Mouse (Mus musculus) liver, embryonic 14.5 days (tissue): ENCODE data around the gene Ctsd. TPM values are rescaled to one million over a fixed set of nuclear protein-coding genes. Genes with fewer than 3 reads are reported as not detected.
A peak's percentile ranks its signal among the peaks of the same experiment; 100 is the strongest.

ENCODE experiments used
- ATAC-seq: fragments of 200-750 bp; cut with Nextera tagmentation; 2 replicates; pipeline ENCODE4 v1.8.0; 2017; ENCODE audit warnings: moderate number of reproducible peaks, mild to moderate bottlenecking, moderate library complexity; ENCODE audit not compliant: insufficient read depth
- DNase-seq, 3 experiments: peaks; one replicate each; pipeline ENCODE4 v3.0.0-alpha.2; 2012 to 2013; ENCODE audit warnings: low read depth in 3 of 3, low spot score in 3 of 3
- H3K27ac ChIP-seq: fragments of 300-500 bp; sonication (generic); 2 replicates; pipeline ENCODE4 v1.5.1; 2014; ENCODE audit warnings: moderate library complexity, mild to moderate bottlenecking, control low read depth, inconsistent platforms
- H3K27me3 ChIP-seq: fragments of 300-500 bp; sonication (generic); 2 replicates; pipeline ENCODE4 v1.6.1; 2014; ENCODE audit warnings: mild to moderate bottlenecking, low read length, moderate library complexity; ENCODE audit not compliant: control insufficient read depth, insufficient read depth
- H3K36me3 ChIP-seq: fragments of 300-500 bp; sonication (generic); replicated peaks from 2 replicates; pipeline ENCODE4 v1.6.1; 2014; ENCODE audit warnings: low read depth; ENCODE audit not compliant: control insufficient read depth, insufficient read depth
- H3K4me1 ChIP-seq, 2 experiments: fragments of 200-500 bp in 1 of 2; fragments of 300-500 bp in 1 of 2; sonication (generic) in 1 of 2; replicated peaks; 2 replicates each; pipeline ENCODE4 v1.6.1; 2012 to 2014; ENCODE audit warnings: antibody characterized with exemption in 1 of 2, inconsistent platforms in 1 of 2, low read length in 1 of 2; ENCODE audit not compliant: control insufficient read depth in 2 of 2, insufficient read depth in 2 of 2
- H3K4me2 ChIP-seq: fragments of 300-500 bp; sonication (generic); 2 replicates; pipeline ENCODE4 v1.6.1; 2014; ENCODE audit warnings: low read depth, mild to moderate bottlenecking, control low read depth, moderate library complexity
- H3K4me3 ChIP-seq, 2 experiments: fragments of 200-500 bp in 1 of 2; fragments of 300-500 bp in 1 of 2; sonication (generic) in 1 of 2; 2 replicates each; pipeline ENCODE4 v1.5.1; 2012 to 2014; ENCODE audit warnings: low read depth in 2 of 2, low read length in 2 of 2, mild to moderate bottlenecking in 2 of 2, control low read depth in 1 of 2, inconsistent platforms in 1 of 2, moderate library complexity in 1 of 2; ENCODE audit not compliant: insufficient read depth in 1 of 2
- H3K9ac ChIP-seq: fragments of 300-500 bp; sonication (generic); replicated peaks from 2 replicates; pipeline ENCODE4 v1.6.1; 2014; ENCODE audit warnings: mild to moderate bottlenecking, control low read depth, moderate library complexity
- H3K9me3 ChIP-seq: fragments of 300-500 bp; sonication (generic); 2 replicates; pipeline ENCODE4 v1.6.1; 2016; ENCODE audit warnings: low read length, mixed read lengths; ENCODE audit not compliant: control insufficient read depth
- CTCF ChIP-seq: IDR thresholded peaks from 2 replicates; pipeline ENCODE4 v1.5.1; 2016; ENCODE audit warnings: antibody characterized with exemption, low read depth, control low read depth
- EP300 ChIP-seq: IDR thresholded peaks from 2 replicates; pipeline ENCODE4 v1.6.1; 2016; ENCODE audit warnings: antibody characterized with exemption, low read depth
- WGBS: fragments of 180-500 bp; shearing (Covaris S2); extraction: QIAGEN DNeasy Blood & Tissue Kit; methylation state at CpG from one replicate; pipeline ENCODE4 v1.1.7; 2014; ENCODE audit not compliant: insufficient replicate concordance; 5-methylcytosine and 5-hydroxymethylcytosine counted together
- polyA plus RNA-seq, 2 experiments: library from polyadenylated mRNA; depleted of rRNA in 1 of 2; stranded (reverse) in 1 of 2; unstranded in 1 of 2; fragments of >200 nt; fragmentation: Nextera tagmentation in 1 of 2; extraction: Ambion mirVana in 1 of 2; gene quantifications; 2 replicates each; pipeline versions ENCODE4 v1.2.1 to v1.2.3; 2012 to 2014

The Ctsd gene
- polyA plus RNA-seq (2012; rRNA removed) (180 and 209 TPM in 2 replicates), polyA plus RNA-seq (2014; fragmentation: Nextera tagmentation; extraction: Ambion mirVana) (324 and 349 TPM in 2 replicates)

DNA sequence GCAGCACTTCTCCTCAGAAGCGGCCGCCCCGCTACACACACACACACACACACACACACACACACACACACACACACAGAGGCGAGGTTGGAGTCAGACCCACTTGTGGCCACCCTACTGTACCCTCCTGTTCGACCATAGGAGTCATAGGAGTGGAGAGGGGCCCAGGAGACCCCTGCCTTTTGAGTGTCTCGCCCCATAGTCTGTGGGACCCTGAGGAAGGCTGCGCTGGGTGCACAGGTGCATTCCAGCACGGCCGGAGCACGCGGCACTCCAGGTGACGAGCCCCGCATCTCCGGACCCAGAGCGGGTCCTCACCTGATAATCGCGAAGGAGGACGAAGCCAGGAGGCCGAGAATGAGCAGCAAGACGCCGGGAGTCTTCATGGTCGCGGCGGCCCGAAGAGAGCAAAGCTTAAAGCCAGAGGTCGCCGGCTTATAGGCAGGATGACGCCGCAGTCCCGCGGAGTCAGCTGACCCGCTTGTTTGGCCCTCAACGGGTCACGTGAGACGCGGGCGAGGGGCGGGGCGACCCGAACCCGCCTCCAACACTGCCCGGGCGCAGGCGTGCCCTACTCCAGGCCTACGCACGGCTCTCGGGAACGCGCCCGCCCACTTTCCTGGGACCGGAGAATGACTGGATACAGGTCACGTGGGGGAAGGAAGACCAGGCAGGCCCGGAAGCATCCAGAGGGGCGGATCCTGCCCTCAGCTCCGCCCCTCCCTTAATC is at the start of gene Ctsd:
Ctsd (minus strand) TSS at position 620 of the 730 bp plus-strand sequence.
- TF ChIP-seq EP300 (no peak; the same call in 1 of the 2 replicates), CTCF (peak; percentile 18; the same call in 1 of the 2 replicates)
- Histone ChIP-seq H3K4me1 (peaks cover 36 to 45% of the 10 kb centered on the region in 2 experiments), H3K4me3 (peak within 1 kb of the TSS; percentile 60 to 85), H3K27ac (peak within 1 kb of the TSS; percentile 70), H3K36me3 (peaks cover 31% of the 10 kb centered on the region), H3K9ac (peak within 1 kb of the TSS; percentile 68), H3K4me2 (peak within 1 kb of the TSS; percentile 95), H3K9me3 (no peaks in the 10 kb centered on the region), H3K27me3 (no peaks in the 10 kb centered on the region)
- DNase-seq (peak; percentile 94 to 96 (median 95)), ATAC-seq (peak; percentile 89)
- under 1% methylated on average over 55 of the region's 55 CpGs for whole genome bisulfite sequencing

DNA sequence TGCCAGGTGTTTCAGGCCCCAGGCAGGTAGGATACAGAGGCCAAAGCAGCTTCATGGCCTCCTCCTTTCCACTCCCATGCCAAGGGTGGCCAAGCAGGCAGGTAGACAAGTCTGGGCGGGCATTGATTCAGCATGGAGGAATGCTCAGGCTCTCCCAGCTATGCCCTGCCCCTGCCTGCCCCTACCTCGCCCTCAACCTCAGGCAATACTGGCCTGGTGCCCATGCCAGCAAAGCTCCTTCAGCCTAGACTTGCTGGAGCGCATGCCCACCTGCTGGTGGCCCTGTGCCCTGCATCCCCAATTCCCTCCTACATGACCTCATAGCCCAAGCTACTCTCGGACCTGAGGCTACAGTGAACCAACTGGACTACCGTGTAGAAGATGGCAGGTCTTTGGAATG is 49.5 kb upstream of the Ctsd start:
- Histone ChIP-seq H3K27ac (no peak overlapping the region), H3K4me2 (no peak overlapping the region), H3K9ac (no peak overlapping the region), H3K36me3 (no peaks in the 10 kb centered on the region), H3K27me3 (no peaks in the 10 kb centered on the region), H3K4me3 (no peak overlapping the region), H3K4me1 (peaks cover 0 to 3% of the 10 kb centered on the region in 2 experiments; a peak in 1 of 4 replicates), H3K9me3 (no peaks in the 10 kb centered on the region)
- WGBS, result 67% methylated on average over 5 of the region's 5 CpGs
- no peak for DNase-seq
- no peak for ATAC-seq
- TF ChIP-seq EP300 (no peak), CTCF (peak; percentile 72)

DNA sequence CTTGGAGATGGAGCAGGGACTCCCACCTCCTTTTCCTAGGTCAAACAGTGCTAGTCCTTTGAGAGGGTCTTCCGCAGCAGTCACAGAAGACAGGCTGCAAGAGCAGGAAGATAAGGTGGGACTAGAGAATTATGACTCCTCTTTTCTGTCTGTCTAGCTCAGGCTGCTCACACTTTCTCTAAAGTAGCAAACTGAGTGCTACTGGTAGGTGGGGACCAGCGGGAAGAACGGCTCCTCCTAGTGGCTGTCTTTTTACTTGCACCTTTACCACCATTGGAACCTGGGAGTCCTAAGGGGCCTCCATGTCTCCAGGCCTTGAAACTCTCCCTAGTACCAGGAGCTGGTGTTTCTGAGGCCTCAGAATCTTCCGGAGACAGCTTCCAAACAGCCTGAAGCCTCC is 47.7 kb upstream of the Ctsd start:
- no peak overlapping the region for H3K4me3 ChIP-seq
- TF ChIP-seq EP300 (no peak), CTCF (peak; percentile 93)
- no peak overlapping the region for H3K9ac ChIP-seq
- H3K4me2 ChIP-seq, result no peak overlapping the region
- H3K4me1 ChIP-seq, result peaks cover 0 to 3% of the 10 kb centered on the region in 2 experiments; a peak in 1 of 4 replicates
- peak; percentile 61 for ATAC-seq
- DNase-seq, result peak; percentile 43 to 54 (median 52)
- no peaks in the 10 kb centered on the region for H3K9me3 ChIP-seq
- H3K36me3 ChIP-seq, result no peaks in the 10 kb centered on the region
- no peak overlapping the region for H3K27ac ChIP-seq
- WGBS, result 13% methylated on average over 4 of the region's 4 CpGs
- H3K27me3 ChIP-seq, result no peaks in the 10 kb centered on the region; the same call in 1 of the 2 replicates

DNA sequence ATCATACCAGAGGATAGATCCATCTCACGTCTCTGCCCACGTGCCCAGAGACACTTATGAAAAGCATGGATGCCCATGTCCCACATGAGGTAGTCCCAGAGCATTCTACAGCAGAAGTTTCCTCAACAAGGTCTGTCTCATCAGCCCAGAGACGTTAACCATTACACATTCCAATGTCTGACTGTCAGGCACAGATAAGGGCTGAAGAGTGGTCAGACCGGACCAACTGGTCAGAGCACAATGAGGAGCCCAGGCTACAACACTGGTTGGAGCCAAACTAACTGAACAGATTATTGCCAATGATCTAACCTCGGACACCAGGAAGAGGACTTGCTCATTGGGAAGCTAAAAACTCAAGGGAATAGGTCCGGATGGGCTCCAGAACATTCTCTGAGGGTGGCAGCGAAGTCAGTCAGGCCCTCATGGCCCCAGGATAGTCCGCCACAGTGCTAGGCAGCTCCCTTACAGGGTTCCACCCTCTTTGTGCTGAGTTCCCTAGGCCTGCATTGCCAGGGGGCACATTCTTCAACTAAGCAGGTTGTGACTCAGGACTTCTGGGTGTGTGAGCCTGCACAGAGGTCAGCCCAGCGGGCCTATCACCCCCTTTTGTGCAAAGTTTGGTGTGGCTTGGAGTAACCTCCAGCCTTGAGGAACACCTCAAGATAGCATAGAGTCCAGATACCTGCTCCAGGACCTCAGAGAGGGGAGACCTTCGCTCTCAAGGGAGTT is 46.5 kb upstream of the Ctsd start, which contains the start of gene Syt8:
Syt8 (plus strand) TSS at position 714 of the 729 bp plus-strand sequence.
- DNase-seq (no peak), ATAC-seq (no peak)
- Histone ChIP-seq H3K27ac (no peak within 1 kb of the TSS), H3K36me3 (no peaks in the 10 kb centered on the region), H3K4me3 (no peak within 1 kb of the TSS), H3K27me3 (no peaks in the 10 kb centered on the region; the same call in 1 of the 2 replicates), H3K4me2 (no peak within 1 kb of the TSS), H3K4me1 (peaks cover 0 to 3% of the 10 kb centered on the region in 2 experiments; a peak in 1 of 4 replicates), H3K9ac (no peak within 1 kb of the TSS), H3K9me3 (no peaks in the 10 kb centered on the region)
- WGBS, result 55% methylated on average over 10 of the region's 10 CpGs
- TF ChIP-seq EP300 (no peak), CTCF (no peak)

DNA sequence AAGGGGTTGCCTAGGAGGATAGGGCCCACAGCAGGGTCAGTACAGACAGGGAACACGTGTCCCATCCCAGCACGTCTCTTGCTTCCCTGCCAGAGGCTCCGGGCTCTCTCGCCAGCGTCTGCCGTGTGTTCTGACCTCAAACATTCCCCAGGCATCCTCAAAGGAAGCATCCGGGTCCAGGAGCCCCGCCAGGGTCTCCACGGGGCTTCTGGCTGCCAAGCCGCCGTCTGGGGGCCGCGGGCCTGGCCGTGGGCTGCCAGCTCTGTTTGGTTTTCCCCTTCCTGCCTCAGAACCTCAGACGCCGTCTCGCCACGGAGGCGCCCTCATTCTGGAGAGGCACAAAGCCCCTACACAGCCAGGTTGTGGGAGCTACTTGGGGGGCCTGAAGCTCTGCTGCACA is 45.8 kb upstream of the Ctsd start:
- WGBS, result 32% methylated on average over 19 of the region's 19 CpGs
- Histone ChIP-seq H3K4me3 (no peak overlapping the region), H3K9ac (no peak overlapping the region), H3K27ac (no peak overlapping the region), H3K27me3 (no peaks in the 10 kb centered on the region; the same call in 1 of the 2 replicates), H3K9me3 (no peaks in the 10 kb centered on the region), H3K36me3 (no peaks in the 10 kb centered on the region), H3K4me1 (peaks cover 0 to 3% of the 10 kb centered on the region in 2 experiments; a peak in 1 of 4 replicates), H3K4me2 (no peak overlapping the region)
- no peak for ATAC-seq
- DNase-seq, result no peak
- no peak for TF ChIP-seq EP300
- TF ChIP-seq CTCF, result no peak
